Mouse (Mus musculus): ENCODE measurements around the gene Rapgef4.

DNA sequence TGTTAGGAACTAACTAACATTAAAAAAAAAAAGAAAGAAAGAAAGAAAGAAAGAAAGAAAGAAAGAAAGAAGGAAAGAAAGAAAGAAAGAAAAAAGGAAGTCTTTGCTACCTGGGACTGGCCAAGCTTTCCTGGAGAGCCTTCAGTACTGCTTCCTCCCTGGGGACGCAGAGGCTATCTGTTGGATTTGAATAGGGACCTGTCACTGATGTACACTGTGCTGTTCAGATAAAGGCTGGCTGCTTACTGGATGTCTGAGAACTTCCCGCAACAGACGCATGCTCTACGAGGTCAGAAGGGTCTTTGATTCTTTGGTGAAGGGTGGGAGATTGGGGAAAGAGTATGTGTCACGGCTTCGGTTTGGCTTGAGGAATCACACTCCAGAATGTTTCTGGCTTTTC, 73.7 kb downstream of the Rapgef4 start:
- TF ChIP-seq CTCF (IDR thresholded peaks at IDR 0.05; ENCODE audit: low read depth) = no peak
- TF ChIP-seq EP300 (IDR thresholded peaks at IDR 0.05; ENCODE audit: low read depth) = no peak
